Mouse (Mus musculus) liver, postnatal 0 days (tissue): ENCODE results near the gene Ppp3r2.
A peak's percentile ranks its signal among the peaks of the same experiment; 100 is the strongest.

ENCODE experiments used
- CTCF ChIP-seq: sonication (generic); IDR thresholded peaks from 2 replicates; pipeline ENCODE4 v1.5.1; 2016; ENCODE audit warnings: antibody characterized with exemption, low read depth
- EP300 ChIP-seq: IDR thresholded peaks from 2 replicates; pipeline ENCODE4 v1.6.1; 2016; ENCODE audit warnings: antibody characterized with exemption, low read depth, mild to moderate bottlenecking

DNA sequence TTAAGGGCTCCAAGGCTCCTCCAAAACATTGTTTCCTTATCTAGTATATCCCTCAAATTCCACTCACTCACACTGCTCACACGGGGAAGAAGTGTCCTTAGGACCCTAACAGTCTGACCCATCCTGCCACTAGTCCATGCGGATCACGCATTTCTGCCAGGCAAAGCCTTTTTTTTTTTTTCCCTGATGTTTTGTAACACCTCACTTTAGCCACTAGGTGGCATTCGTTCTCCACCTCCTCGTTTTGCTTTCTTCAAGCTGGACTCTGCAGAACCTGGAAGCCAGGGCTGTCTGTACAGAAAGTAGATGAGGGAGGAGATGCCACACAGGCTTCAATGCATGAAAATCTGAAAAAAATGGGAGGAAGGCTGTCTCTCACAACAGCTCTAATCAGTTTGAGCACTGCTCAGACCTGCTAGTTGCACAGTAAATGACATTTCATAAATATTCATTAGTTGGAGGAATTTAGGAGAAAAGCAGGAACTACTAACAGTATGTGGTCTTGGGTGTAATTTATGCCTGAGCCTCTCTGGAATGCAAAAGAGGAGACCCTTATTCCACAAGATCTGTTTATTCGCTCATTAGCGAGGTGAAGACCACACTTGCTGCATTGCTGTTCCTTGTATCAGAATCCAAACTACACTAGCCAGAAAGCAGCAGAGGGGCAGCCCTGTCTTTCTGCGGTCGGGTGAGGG, 6.9 kb upstream of the Ppp3r2 start:
- TF ChIP-seq CTCF (peak; percentile 84), EP300 (no peak)
